Mouse (Mus musculus): ENCODE measurements at regions not wholly inside any gene's neighbourhood (a gene's known extent, or its start where the extent isn't known, plus 50 kb on each side); places are given as distances from the start of the nearest gene placed in this dataset.

- Histone ChIP-seq H3K9ac (no peak overlapping the region), H3K27me3 (ENCODE audit: insufficient read depth, low read length) (no peaks in the 10 kb centered on the region), H3K4me2 (no peak overlapping the region), H3K27ac (ENCODE audit: low read depth) (no peak overlapping the region), H3K4me1 (ENCODE audit: insufficient read depth) (no peaks in the 10 kb centered on the region), H3K4me3 (ENCODE audit: low read depth, low read length) (no peak overlapping the region), H3K36me3 (ENCODE audit: insufficient read depth) (no peaks in the 10 kb centered on the region), H3K9me3 (ENCODE audit: low read depth, low read length) (no peaks in the 10 kb centered on the region)
- no peak for TF ChIP-seq CTCF (IDR thresholded peaks at IDR 0.05; ENCODE audit: low read depth)
- 62% methylated on average over 9 of the region's 9 CpGs for WGBS
- ATAC-seq (ENCODE audit: insufficient read depth) (peak; percentile 24; the same call in 1 of the 2 replicates), DNase-seq (no peak)
Measured at GRCm38 (mm10) chr1:15017689-15018459, 1075.3 kb downstream of the 4930444P10Rik start.

DNA sequence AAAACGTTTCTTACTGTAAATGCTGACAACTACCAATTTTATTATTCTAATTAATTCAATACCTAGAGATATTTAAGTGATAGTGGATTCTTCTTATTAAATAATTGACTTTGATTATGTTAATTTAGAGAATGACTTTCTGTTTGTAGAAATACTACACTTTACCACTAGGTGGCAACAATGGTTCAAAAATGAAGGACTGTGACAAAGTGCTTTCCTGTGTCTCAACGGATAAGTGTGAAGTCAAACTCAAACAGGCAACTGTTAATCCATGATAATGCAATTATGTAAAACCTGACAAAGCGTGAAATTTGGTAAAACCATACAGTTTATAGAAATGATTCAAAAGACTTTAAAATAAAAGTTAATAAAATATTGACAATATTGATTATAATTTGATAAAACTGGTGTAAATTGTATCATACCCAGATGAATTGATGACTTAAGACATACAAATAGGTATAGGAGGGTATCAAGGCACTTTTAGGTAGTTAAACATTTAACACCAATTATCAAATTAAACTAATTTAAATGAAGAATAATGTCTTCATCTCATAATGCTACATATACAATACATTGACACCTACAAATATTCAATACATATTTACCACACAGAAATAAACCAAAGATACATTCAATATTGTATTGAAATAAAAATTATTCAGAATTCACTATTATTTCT is 1085.3 kb downstream of the 4930444P10Rik start:
- Histone ChIP-seq H3K36me3 (ENCODE audit: insufficient read depth) (no peaks in the 10 kb centered on the region), H3K27ac (ENCODE audit: low read depth) (no peak overlapping the region), H3K9ac (no peak overlapping the region), H3K27me3 (ENCODE audit: insufficient read depth, low read length) (no peaks in the 10 kb centered on the region), H3K9me3 (ENCODE audit: low read depth, low read length) (no peaks in the 10 kb centered on the region), H3K4me1 (ENCODE audit: insufficient read depth) (no peaks in the 10 kb centered on the region), H3K4me3 (ENCODE audit: low read depth, low read length) (no peak overlapping the region), H3K4me2 (no peak overlapping the region)
- WGBS = 5% methylated on average over 3 of the region's 3 CpGs
- TF ChIP-seq CTCF (IDR thresholded peaks at IDR 0.05; ENCODE audit: low read depth) = peak; percentile 76
- ATAC-seq (ENCODE audit: insufficient read depth) (no peak), DNase-seq (peak; percentile 84)

DNA sequence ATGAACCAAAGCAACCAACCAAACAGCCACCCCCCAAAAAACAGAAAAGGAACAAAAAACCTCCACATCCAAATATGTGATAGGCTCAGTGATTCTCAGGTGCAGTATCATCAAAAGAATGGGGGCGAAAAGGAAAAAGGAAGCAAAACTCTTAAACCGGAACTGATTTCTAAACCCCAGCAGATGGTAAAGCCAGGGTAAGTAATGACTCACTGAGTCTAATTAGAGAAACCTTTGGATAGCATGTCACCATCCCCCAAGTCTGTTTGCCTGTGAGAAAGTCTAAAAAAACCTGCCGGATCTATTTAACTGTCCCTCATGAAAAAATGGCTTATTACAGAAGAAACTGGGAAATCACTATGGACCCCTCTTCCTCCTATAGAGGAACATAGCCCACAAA is 1097.8 kb downstream of the 4930444P10Rik start:
- Histone ChIP-seq H3K27ac (ENCODE audit: low read depth) (no peak overlapping the region), H3K36me3 (ENCODE audit: insufficient read depth) (no peaks in the 10 kb centered on the region), H3K4me3 (ENCODE audit: low read depth, low read length) (no peak overlapping the region), H3K27me3 (ENCODE audit: insufficient read depth, low read length) (no peaks in the 10 kb centered on the region), H3K9ac (no peak overlapping the region), H3K4me1 (ENCODE audit: insufficient read depth) (no peaks in the 10 kb centered on the region), H3K4me2 (no peak overlapping the region), H3K9me3 (ENCODE audit: low read depth, low read length) (no peaks in the 10 kb centered on the region)
- ATAC-seq (ENCODE audit: insufficient read depth) = no peak
- TF ChIP-seq CTCF (IDR thresholded peaks at IDR 0.05; ENCODE audit: low read depth) = no peak
- WGBS = 90% methylated on average over 3 of the region's 3 CpGs
- no peak for DNase-seq

DNA sequence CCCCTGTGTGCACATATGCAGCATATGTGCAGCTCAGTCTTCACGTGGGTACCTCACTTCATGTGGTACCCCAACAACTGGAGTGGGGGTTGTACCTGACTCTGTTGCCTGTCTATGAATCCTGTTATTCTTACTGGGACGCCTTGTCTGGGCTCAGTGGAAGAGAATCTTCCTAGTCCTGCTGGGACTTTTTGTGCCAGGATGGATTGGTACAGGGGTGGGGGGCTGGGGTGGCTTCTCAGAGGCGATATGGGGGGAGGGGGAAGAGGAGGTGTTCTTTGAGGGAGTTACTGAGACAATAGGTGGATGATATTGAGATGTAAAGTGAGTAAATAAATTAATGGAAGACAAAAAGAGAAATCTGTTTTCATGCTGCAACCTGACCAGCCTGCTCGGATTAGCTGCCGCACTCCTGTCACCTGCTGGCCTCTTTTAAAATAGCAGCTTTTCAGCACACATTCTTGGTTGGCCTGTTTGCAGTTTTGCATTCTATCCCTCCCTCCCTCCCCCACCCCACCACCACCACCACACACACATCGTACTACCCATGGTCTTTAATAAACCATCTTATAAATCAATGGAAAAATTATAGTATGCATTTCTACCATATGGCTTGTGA is 1112.9 kb downstream of the 4930444P10Rik start:
- H3K4me2 ChIP-seq = no peak overlapping the region

More for the DNA sequence above, 1112.9 kb downstream of the 4930444P10Rik start:
- H3K36me3 ChIP-seq (ENCODE audit: insufficient read depth) = no peaks in the 10 kb centered on the region
- WGBS = 43% methylated on average over 6 of the region's 6 CpGs
- H3K4me1 ChIP-seq (ENCODE audit: insufficient read depth) = no peaks in the 10 kb centered on the region
- no peak overlapping the region for H3K4me3 ChIP-seq (ENCODE audit: low read depth, low read length)
- no peak overlapping the region for H3K27ac ChIP-seq (ENCODE audit: low read depth)
- no peaks in the 10 kb centered on the region for H3K9me3 ChIP-seq (ENCODE audit: low read depth, low read length)
- ATAC-seq (ENCODE audit: insufficient read depth) (no peak), DNase-seq (peak; percentile 17)
- no peaks in the 10 kb centered on the region for H3K27me3 ChIP-seq (ENCODE audit: insufficient read depth, low read length)
- TF ChIP-seq CTCF (IDR thresholded peaks at IDR 0.05; ENCODE audit: low read depth) = peak; percentile 51
- no peak overlapping the region for H3K9ac ChIP-seq

Data from lung, embryonic 14.5 days (tissue).